Comparison of ENCODE assay signal across 10 mouse cellular contexts in genomic region chr12:85687217-85687533, GRCm38 (mm10). TPM values are rescaled to one million over a fixed set of nuclear protein-coding genes. Genes with fewer than 3 reads are reported as not detected.
DNase-seq lines count a peak whose midpoint lies in the region; ATAC-seq and TF ChIP-seq lines count a peak whose summit lies in the region.
"Had no signal": no experiment of that assay in that cellular context is flagged by ENCODE, and none has a peak within 500 bp of the region (broad histone marks: within the 10 kb centered on the region; RNA-seq: fewer than 3 reads in every experiment).

No protein-coding gene starts in this region.

- H3K4me2 ChIP-seq in intestine, embryonic 14.5 days (ENCODE audit: low read length) = peak overlapping the region; percentile 18; the same call in 1 of the 2 replicates

- H3K9ac ChIP-seq in intestine, embryonic 14.5 days (ENCODE audit: low read length) = no peak overlapping the region

- 52% methylated on average over 7 of the region's 7 CpGs for WGBS in lung, adult 2 months
- 72% methylated on average over 7 of the region's 7 CpGs for WGBS in intestine, embryonic 14.5 days

- no peaks in the 10 kb centered on the region for H3K4me1 ChIP-seq in lung, adult 2 months (ENCODE audit: control insufficient read depth, insufficient read depth, low read length)
- H3K4me1 ChIP-seq in intestine, embryonic 14.5 days (replicated peaks; ENCODE audit: control insufficient read depth, insufficient read depth, low read length) = no peaks in the 10 kb centered on the region

- H3K36me3 ChIP-seq in intestine, embryonic 14.5 days (ENCODE audit: control insufficient read depth, insufficient read depth, low read length) = no peaks in the 10 kb centered on the region

- intact Hi-C loops in gastrocnemius, adult 2 months (cut with DNase I) = no loop called here

- H3K27me3 ChIP-seq in intestine, embryonic 14.5 days (replicated peaks; ENCODE audit: control insufficient read depth, insufficient read depth, low read length) = no peaks in the 10 kb centered on the region

- no peaks in the 10 kb centered on the region for H3K9me3 ChIP-seq in intestine, embryonic 14.5 days (ENCODE audit: control insufficient read depth, low read length)

- no peak for DNase-seq in gastrocnemius, adult 2 months
- no peak for DNase-seq in gastrocnemius, postnatal 4 days (ENCODE audit: low spot score in 2 of 2)
- DNase-seq in lung, adult 2 months = no peak
- DNase-seq in lung, postnatal 14 days = no peak
- no peak for DNase-seq in intestine, embryonic 14.5 days (ENCODE audit: low spot score)
- peak; percentile 42 for DNase-seq in naive thymus-derived CD4-positive, alpha-beta T cell, adult 2 months (ENCODE audit: low read depth)
- no peak for DNase-seq in gastrocnemius, adult 8-10 months (ENCODE audit: low spot score in 2 of 2)
- DNase-seq: gastrocnemius, postnatal 10 days; midbrain, embryonic 14.5 days had no signal

- no peak for ATAC-seq in intestine, embryonic 14.5 days (replicated peaks; ENCODE audit: low FRiP score, low TSS enrichment, low read depth)
- ATAC-seq in frontal cortex, adult (ENCODE audit: low TSS enrichment) = no peak

- peak overlapping the region; percentile 51 for H3K4me3 ChIP-seq in gastrocnemius, adult 2 months
- peak overlapping the region; percentile 40 for H3K4me3 ChIP-seq in lung, adult 2 months (replicated peaks; ENCODE audit: extremely low read depth, low read depth, low read length)
- H3K4me3 ChIP-seq in intestine, embryonic 14.5 days (ENCODE audit: low read depth, low read length) = no peak overlapping the region

- no peak for TF ChIP-seq CTCF in gastrocnemius, adult 2 months (IDR thresholded peaks at IDR 0.05)
- TF ChIP-seq CTCF in lung, adult 2 months (IDR thresholded peaks at IDR 0.05; ENCODE audit: insufficient read depth, low read length) = no peak

- TF ChIP-seq POLR2A in lung, adult 2 months (IDR thresholded peaks at IDR 0.05; ENCODE audit: borderline replicate concordance, extremely low read depth, low read depth, low read length) = no peak

- H3K27ac ChIP-seq in gastrocnemius, adult 2 months = no peak overlapping the region
- no peak overlapping the region for H3K27ac ChIP-seq in intestine, embryonic 14.5 days (ENCODE audit: low read depth)

RNA-seq across cellular contexts. Expression of gene Batf, which starts 0.7 kb away (rescaled TPM):
- total RNA-seq in gastrocnemius, adult 2 months (2021) = under 1 TPM in 1 of 2 experiments, not detected in 1; 0.33 TPM
- 1 to 10 TPM in 1 of 2 experiments, under 1 TPM in 1; 0.59 to 1.2 TPM for total RNA-seq in gastrocnemius, postnatal 4 days (2021)
- 8.7 and 10.5 TPM in 2 replicates for polyA plus RNA-seq in lung, adult 2 months (2012; rRNA removed)
- polyA plus RNA-seq in intestine, embryonic 14.5 days (2014; fragmentation: Nextera tagmentation; extraction: Ambion mirVana) = 3.4 and 3.5 TPM in 2 replicates
- total RNA-seq in gastrocnemius, adult 8-10 months (2022) = not detected

RNA-seq across cellular contexts. Expression of gene Flvcr2, which starts 59.2 kb away (rescaled TPM):
- under 1 TPM; 0.50 to 0.51 TPM for total RNA-seq in gastrocnemius, adult 2 months (2021)
- 1 to 10 TPM; 3.5 to 3.9 TPM for total RNA-seq in gastrocnemius, postnatal 4 days (2021)
- 11.6 and 12.7 TPM in 2 replicates for polyA plus RNA-seq in lung, adult 2 months (2012; rRNA removed)
- 1.4 and 2.0 TPM in 2 replicates for polyA plus RNA-seq in intestine, embryonic 14.5 days (2014; fragmentation: Nextera tagmentation; extraction: Ambion mirVana)
- total RNA-seq in gastrocnemius, adult 8-10 months (2022) = under 1 TPM; 0.24 to 0.75 (median 0.50) TPM
